10 mouse cellular contexts compared by ENCODE assay signal in the genomic region with DNA sequence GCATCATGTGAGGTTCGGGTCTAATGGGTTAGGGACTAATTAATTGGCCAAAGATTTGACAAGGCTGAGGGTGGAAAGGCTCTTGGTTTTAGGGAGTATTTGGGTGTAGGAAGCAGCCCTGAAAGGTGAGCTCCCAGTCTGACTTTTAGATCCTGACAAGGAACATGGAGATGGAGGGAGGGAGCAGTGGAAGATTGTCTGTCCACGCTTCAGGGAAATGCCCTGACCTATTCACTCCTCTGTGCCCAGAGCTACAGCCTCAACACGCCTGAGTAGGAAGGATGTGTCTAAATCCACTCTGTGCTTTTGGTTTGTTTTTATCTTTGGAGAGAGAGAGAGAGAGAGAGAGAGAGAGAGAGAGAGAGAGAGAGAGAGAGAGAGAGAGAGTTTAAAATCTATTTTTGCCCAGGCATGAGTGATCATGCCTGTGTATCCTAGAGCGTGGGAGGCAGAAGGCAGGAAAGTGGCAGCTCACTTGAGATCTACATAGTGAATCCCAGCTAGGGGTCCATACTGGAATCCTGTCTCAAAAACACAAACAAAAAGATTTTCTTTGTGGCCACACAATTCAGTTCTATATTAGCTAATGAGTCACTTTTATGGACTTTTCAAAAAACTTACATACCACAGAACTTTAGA.
DNase-seq lines count a peak whose midpoint lies in the region; ATAC-seq and TF ChIP-seq lines count a peak whose summit lies in the region.
"Had no signal": no experiment of that assay in that cellular context is flagged by ENCODE, and none has a peak within 500 bp of the region (broad histone marks: within the 10 kb centered on the region; RNA-seq: fewer than 3 reads in every experiment).

No protein-coding gene starts in this region.

- peaks cover 27% of the 10 kb centered on the region for H3K4me1 ChIP-seq in hindbrain, embryonic 10.5 days (replicated peaks)
- H3K4me1 ChIP-seq in hindbrain, embryonic 11.5 days (replicated peaks; ENCODE audit: control insufficient read depth, insufficient read depth, low read length) = peaks cover 3% of the 10 kb centered on the region; the same call in 1 of the 2 replicates
- H3K4me1 ChIP-seq in forebrain, postnatal 0 days (ENCODE audit: insufficient read depth) = peaks cover 16% of the 10 kb centered on the region
- peaks cover 14% of the 10 kb centered on the region for H3K4me1 ChIP-seq in limb, embryonic 14.5 days (ENCODE audit: control insufficient read depth, insufficient read depth, low read length)

- no peak for DNase-seq in hindbrain, embryonic 10.5 days (ENCODE audit: low spot score)
- DNase-seq in hindbrain, embryonic 11.5 days (ENCODE audit: low spot score) = no peak
- DNase-seq in brain, adult 2 months (ENCODE audit: low read depth, low spot score) = peak; percentile 59
- DNase-seq in forebrain, postnatal 0 days = no peak
- DNase-seq in limb, embryonic 14.5 days (ENCODE audit: low spot score) = no peak
- no peak for DNase-seq in right cerebral cortex, adult 2 months (ENCODE audit: low spot score in 2 of 2)
- DNase-seq in spleen, postnatal 10 days (ENCODE audit: low spot score in 2 of 2) = no peak
- DNase-seq in spleen, postnatal 4 days (ENCODE audit: low spot score in 2 of 2) = no peak

- WGBS in hindbrain, embryonic 10.5 days = 45% methylated on average over 4 of the region's 4 CpGs
- 46% methylated on average over 4 of the region's 4 CpGs for WGBS in hindbrain, embryonic 11.5 days
- WGBS in forebrain, postnatal 0 days = 39% methylated on average over 4 of the region's 4 CpGs
- 47% methylated on average over 4 of the region's 4 CpGs for WGBS in limb, embryonic 14.5 days

- H3K36me3 ChIP-seq in hindbrain, embryonic 10.5 days = no peaks in the 10 kb centered on the region
- no peaks in the 10 kb centered on the region for H3K36me3 ChIP-seq in hindbrain, embryonic 11.5 days (ENCODE audit: control insufficient read depth, insufficient read depth, low read length)
- H3K36me3 ChIP-seq in forebrain, postnatal 0 days (ENCODE audit: insufficient read depth) = no peaks in the 10 kb centered on the region
- H3K36me3 ChIP-seq in limb, embryonic 14.5 days (ENCODE audit: control insufficient read depth, insufficient read depth, low read length) = no peaks in the 10 kb centered on the region

- TF ChIP-seq POLR2A in limb, embryonic 14.5 days (IDR thresholded peaks at IDR 0.05; ENCODE audit: borderline replicate concordance, extremely low read depth, insufficient read depth, insufficient read length) = no peak

- H3K27ac ChIP-seq in hindbrain, embryonic 10.5 days = peak overlapping the region; percentile 81
- no peak overlapping the region for H3K27ac ChIP-seq in hindbrain, embryonic 11.5 days (ENCODE audit: low read depth, low read length)
- H3K27ac ChIP-seq in forebrain, postnatal 0 days (ENCODE audit: low read depth, low read length) = peak overlapping the region; percentile 75
- peak overlapping the region; percentile 62; the same call in 1 of the 2 replicates for H3K27ac ChIP-seq in limb, embryonic 14.5 days (replicated peaks; ENCODE audit: low read depth, low read length)
- H3K27ac ChIP-seq: liver, embryonic 14.5 days had no signal

- no peak for ATAC-seq in hindbrain, embryonic 11.5 days (ENCODE audit: low FRiP score)
- ATAC-seq in forebrain, postnatal 0 days = peak; percentile 23; the same call in 1 of the 2 replicates
- no peak for ATAC-seq in limb, embryonic 14.5 days (ENCODE audit: low FRiP score, low read depth)
- ATAC-seq: inflammation-experienced regulatory T-cells, adult 6 months had no signal

- H3K9ac ChIP-seq in hindbrain, embryonic 11.5 days (ENCODE audit: low read depth, low read length) = no peak overlapping the region
- H3K9ac ChIP-seq in forebrain, postnatal 0 days = no peak overlapping the region
- H3K9ac ChIP-seq in limb, embryonic 14.5 days (ENCODE audit: low read depth, low read length, severe bottlenecking) = no peak overlapping the region
- H3K9ac ChIP-seq: liver, embryonic 14.5 days had no signal

- no peak for TF ChIP-seq CTCF in forebrain, postnatal 0 days (IDR thresholded peaks at IDR 0.05; ENCODE audit: low read depth)

- H3K9me3 ChIP-seq in hindbrain, embryonic 10.5 days = no peaks in the 10 kb centered on the region
- H3K9me3 ChIP-seq in hindbrain, embryonic 11.5 days (ENCODE audit: control insufficient read depth, low read length) = no peaks in the 10 kb centered on the region
- no peaks in the 10 kb centered on the region for H3K9me3 ChIP-seq in forebrain, postnatal 0 days (ENCODE audit: low read length)
- H3K9me3 ChIP-seq in limb, embryonic 14.5 days (ENCODE audit: control insufficient read depth, low read length) = no peaks in the 10 kb centered on the region

- no peak overlapping the region for H3K4me3 ChIP-seq in hindbrain, embryonic 10.5 days
- no peak overlapping the region for H3K4me3 ChIP-seq in hindbrain, embryonic 11.5 days (ENCODE audit: low read depth, low read length)
- H3K4me3 ChIP-seq in forebrain, postnatal 0 days (ENCODE audit: low read depth, low read length) = no peak overlapping the region
- H3K4me3 ChIP-seq in limb, embryonic 14.5 days (replicated peaks; ENCODE audit: low read length) = no peak overlapping the region

- no peaks in the 10 kb centered on the region for H3K27me3 ChIP-seq in hindbrain, embryonic 10.5 days (ENCODE audit: insufficient read depth, poor library complexity, severe bottlenecking)
- H3K27me3 ChIP-seq in hindbrain, embryonic 11.5 days (ENCODE audit: control insufficient read depth, insufficient read depth, low read length) = no peaks in the 10 kb centered on the region
- H3K27me3 ChIP-seq in forebrain, postnatal 0 days (ENCODE audit: insufficient read depth, low read length) = no peaks in the 10 kb centered on the region
- H3K27me3 ChIP-seq in limb, embryonic 14.5 days (ENCODE audit: control insufficient read depth, insufficient read depth, low read length) = no peaks in the 10 kb centered on the region

- no peak overlapping the region for H3K4me2 ChIP-seq in hindbrain, embryonic 11.5 days (replicated peaks; ENCODE audit: low read depth, low read length)
- no peak overlapping the region for H3K4me2 ChIP-seq in forebrain, postnatal 0 days (ENCODE audit: low read depth)
- H3K4me2 ChIP-seq in limb, embryonic 14.5 days (replicated peaks; ENCODE audit: low read depth, low read length, severe bottlenecking) = no peak overlapping the region
